Mouse (Mus musculus): Measurements from ENCODE around the gene Psmd5. TPM values are rescaled to one million over a fixed set of nuclear protein-coding genes. Genes with fewer than 3 reads are reported as not detected.

Gene Psmd5
- polyA plus RNA-seq, 1 experiment from 2014 or later, result 129 TPM

- WGBS, result 98% methylated on average over 2 of the region's 2 CpGs
- Histone ChIP-seq H3K4me2 (ENCODE audit: low read length) (no peak overlapping the region), H3K27me3 (replicated peaks; ENCODE audit: control insufficient read depth, insufficient read depth, low read length) (no peaks in the 10 kb centered on the region), H3K9ac (ENCODE audit: low read length) (no peak overlapping the region), H3K36me3 (ENCODE audit: control insufficient read depth, insufficient read depth, low read length) (no peaks in the 10 kb centered on the region), H3K27ac (ENCODE audit: low read depth, low read length) (no peak overlapping the region), H3K4me1 (ENCODE audit: control insufficient read depth, insufficient read depth, low read length) (no peaks in the 10 kb centered on the region), H3K9me3 (replicated peaks; ENCODE audit: control insufficient read depth, low read length) (no peaks in the 10 kb centered on the region), H3K4me3 (ENCODE audit: low read depth, low read length) (no peak overlapping the region)
- DNase-seq (ENCODE audit: low spot score) (no peak), ATAC-seq (no peak)
Observed at GRCm38 (mm10) chr2:34882757-34883156, 8.0 kb upstream of the Psmd5 start.

GRCm38 (mm10) chr2:34880054-34880453 is 5.3 kb upstream of the Psmd5 start:
- Histone ChIP-seq H3K27me3 (replicated peaks; ENCODE audit: control insufficient read depth, insufficient read depth, low read length) (peaks cover 6% of the 10 kb centered on the region; the same call in 1 of the 2 replicates), H3K27ac (ENCODE audit: low read depth, low read length) (no peak overlapping the region), H3K4me2 (ENCODE audit: low read length) (no peak overlapping the region), H3K36me3 (ENCODE audit: control insufficient read depth, insufficient read depth, low read length) (no peaks in the 10 kb centered on the region), H3K4me1 (ENCODE audit: control insufficient read depth, insufficient read depth, low read length) (no peaks in the 10 kb centered on the region), H3K9me3 (replicated peaks; ENCODE audit: control insufficient read depth, low read length) (no peaks in the 10 kb centered on the region), H3K9ac (ENCODE audit: low read length) (no peak overlapping the region), H3K4me3 (ENCODE audit: low read depth, low read length) (no peak overlapping the region)
- 83% methylated on average over 10 of the region's 10 CpGs for WGBS
- ATAC-seq, result no peak
- DNase-seq (ENCODE audit: low spot score), result no peak

GRCm38 (mm10) chr2:34874271-34874670 is 497 bp downstream of the Psmd5 start, which contains the start of gene Cutal:
TSS of gene Cutal (plus strand) at chr2:34874396.
- no peak for DNase-seq (ENCODE audit: low spot score)
- Histone ChIP-seq H3K4me2 (ENCODE audit: low read length) (no peak within 1 kb of the TSS), H3K27ac (ENCODE audit: low read depth, low read length) (no peak within 1 kb of the TSS), H3K4me3 (ENCODE audit: low read depth, low read length) (no peak within 1 kb of the TSS), H3K36me3 (ENCODE audit: control insufficient read depth, insufficient read depth, low read length) (no peaks in the 10 kb centered on the region), H3K9me3 (replicated peaks; ENCODE audit: control insufficient read depth, low read length) (no peaks in the 10 kb centered on the region), H3K4me1 (ENCODE audit: control insufficient read depth, insufficient read depth, low read length) (peaks cover 10% of the 10 kb centered on the region), H3K9ac (ENCODE audit: low read length) (0 out of 2 replicates have a peak within 1 kb of the TSS, but pooled peaks have one; percentile 4), H3K27me3 (replicated peaks; ENCODE audit: control insufficient read depth, insufficient read depth, low read length) (peaks cover 19% of the 10 kb centered on the region)
- ATAC-seq, result no peak
- 5% methylated on average over 14 of the region's 14 CpGs for whole genome bisulfite sequencing

- peak overlapping the region; percentile 71 for H3K4me2 ChIP-seq (ENCODE audit: low read length)
- H3K9me3 ChIP-seq (replicated peaks; ENCODE audit: control insufficient read depth, low read length), result no peaks in the 10 kb centered on the region
- H3K36me3 ChIP-seq (ENCODE audit: control insufficient read depth, insufficient read depth, low read length), result peaks cover 1% of the 10 kb centered on the region
- peak overlapping the region; percentile 88 for H3K27ac ChIP-seq (ENCODE audit: low read depth, low read length)
- under 1% methylated on average over 67 of the region's 67 CpGs for WGBS
- DNase-seq (ENCODE audit: low spot score) (peak; percentile 100), ATAC-seq (peak; percentile 99)
- peaks cover 11% of the 10 kb centered on the region for H3K4me1 ChIP-seq (ENCODE audit: control insufficient read depth, insufficient read depth, low read length)
- peaks cover 15% of the 10 kb centered on the region; the same call in 1 of the 2 replicates for H3K27me3 ChIP-seq (replicated peaks; ENCODE audit: control insufficient read depth, insufficient read depth, low read length)
- peak overlapping the region; percentile 95 for H3K9ac ChIP-seq (ENCODE audit: low read length)
- H3K4me3 ChIP-seq (ENCODE audit: low read depth, low read length), result peak overlapping the region; percentile 86
Observed at GRCm38 (mm10) chr2:34870520-34871474, 4.0 kb downstream of the Psmd5 start.

GRCm38 (mm10) chr2:34869680-34870079 is 5.1 kb downstream of the Psmd5 start:
- Histone ChIP-seq H3K27ac (ENCODE audit: low read depth, low read length) (no peak overlapping the region), H3K36me3 (ENCODE audit: control insufficient read depth, insufficient read depth, low read length) (peaks cover 13% of the 10 kb centered on the region), H3K4me2 (ENCODE audit: low read length) (peak overlapping the region; percentile 71), H3K9me3 (replicated peaks; ENCODE audit: control insufficient read depth, low read length) (no peaks in the 10 kb centered on the region), H3K4me3 (ENCODE audit: low read depth, low read length) (peak overlapping the region; percentile 86), H3K4me1 (ENCODE audit: control insufficient read depth, insufficient read depth, low read length) (peaks cover 11% of the 10 kb centered on the region), H3K27me3 (replicated peaks; ENCODE audit: control insufficient read depth, insufficient read depth, low read length) (peaks cover 9% of the 10 kb centered on the region; the same call in 1 of the 2 replicates), H3K9ac (ENCODE audit: low read length) (peak overlapping the region; percentile 95)
- DNase-seq (ENCODE audit: low spot score) (no peak), ATAC-seq (no peak)
- WGBS, result 35% methylated on average over 5 of the region's 5 CpGs

- Histone ChIP-seq H3K27me3 (replicated peaks; ENCODE audit: control insufficient read depth, insufficient read depth, low read length) (no peaks in the 10 kb centered on the region), H3K4me3 (ENCODE audit: low read depth, low read length) (no peak overlapping the region), H3K4me2 (ENCODE audit: low read length) (no peak overlapping the region), H3K4me1 (ENCODE audit: control insufficient read depth, insufficient read depth, low read length) (no peaks in the 10 kb centered on the region), H3K36me3 (ENCODE audit: control insufficient read depth, insufficient read depth, low read length) (peaks cover 82% of the 10 kb centered on the region), H3K9me3 (replicated peaks; ENCODE audit: control insufficient read depth, low read length) (no peaks in the 10 kb centered on the region), H3K27ac (ENCODE audit: low read depth, low read length) (no peak overlapping the region), H3K9ac (ENCODE audit: low read length) (no peak overlapping the region)
- WGBS, result 94% methylated on average over 8 of the region's 8 CpGs
- ATAC-seq, result no peak
- no peak for DNase-seq (ENCODE audit: low spot score)
Observed at GRCm38 (mm10) chr2:34857728-34858127, 17.0 kb downstream of the Psmd5 start.

- WGBS, result 91% methylated on average over 4 of the region's 4 CpGs
- H3K9me3 ChIP-seq (replicated peaks; ENCODE audit: control insufficient read depth, low read length), result no peaks in the 10 kb centered on the region
- no peak for ATAC-seq
Observed at GRCm38 (mm10) chr2:34855265-34855664, 19.5 kb downstream of the Psmd5 start.

GRCm38 (mm10) chr2:34847702-34848101 is 27.1 kb downstream of the Psmd5 start:
- 90% methylated on average over 1 of the region's 1 CpGs for WGBS
- no peak for ATAC-seq
- no peak overlapping the region for H3K4me3 ChIP-seq (ENCODE audit: low read depth, low read length)

More at GRCm38 (mm10) chr2:34855265-34855664, 19.5 kb downstream of the Psmd5 start:
- no peak overlapping the region for H3K4me3 ChIP-seq (ENCODE audit: low read depth, low read length)
- DNase-seq (ENCODE audit: low spot score), result no peak
- H3K27me3 ChIP-seq (replicated peaks; ENCODE audit: control insufficient read depth, insufficient read depth, low read length), result no peaks in the 10 kb centered on the region
- peaks cover 93% of the 10 kb centered on the region for H3K36me3 ChIP-seq (ENCODE audit: control insufficient read depth, insufficient read depth, low read length)
- H3K9ac ChIP-seq (ENCODE audit: low read length), result no peak overlapping the region
- no peak overlapping the region for H3K4me2 ChIP-seq (ENCODE audit: low read length)
- H3K27ac ChIP-seq (ENCODE audit: low read depth, low read length), result no peak overlapping the region
- no peaks in the 10 kb centered on the region for H3K4me1 ChIP-seq (ENCODE audit: control insufficient read depth, insufficient read depth, low read length)

More at GRCm38 (mm10) chr2:34847702-34848101, 27.1 kb downstream of the Psmd5 start:
- no peaks in the 10 kb centered on the region for H3K4me1 ChIP-seq (ENCODE audit: control insufficient read depth, insufficient read depth, low read length)
- no peaks in the 10 kb centered on the region for H3K27me3 ChIP-seq (replicated peaks; ENCODE audit: control insufficient read depth, insufficient read depth, low read length)
- no peaks in the 10 kb centered on the region for H3K9me3 ChIP-seq (replicated peaks; ENCODE audit: control insufficient read depth, low read length)
- no peak for DNase-seq (ENCODE audit: low spot score)
- H3K27ac ChIP-seq (ENCODE audit: low read depth, low read length), result no peak overlapping the region
- peaks cover 27% of the 10 kb centered on the region for H3K36me3 ChIP-seq (ENCODE audit: control insufficient read depth, insufficient read depth, low read length)
- H3K9ac ChIP-seq (ENCODE audit: low read length), result no peak overlapping the region
- no peak overlapping the region for H3K4me2 ChIP-seq (ENCODE audit: low read length)
